Mouse (Mus musculus) neutrophil, adult 5-6 weeks (primary cell): Measurements from ENCODE around the gene Clcnka. TPM values are rescaled to one million over a fixed set of nuclear protein-coding genes. Genes with fewer than 3 reads are reported as not detected.

Experiments used
- ATAC-seq: fragments of 151-379, 151-347 bp; 2 replicates; pipeline ENCODE4 v1.8.0; 2017; ENCODE audit warnings: mild to moderate bottlenecking, moderate TSS enrichment; ENCODE audit not compliant: insufficient number of reproducible peaks, poor library complexity, low FRiP score, severe bottlenecking; ENCODE audit errors: extremely low read depth
- total RNA-seq: library from RNA; stranded (forward); fragments of 200-1000 nt; gene quantifications from 2 replicates; pipeline ENCODE4 v1.2.3, GENCODE M21; 2017

The Clcnka gene
- total RNA-seq, 1 experiment from 2014 or later = not detected

DNA sequence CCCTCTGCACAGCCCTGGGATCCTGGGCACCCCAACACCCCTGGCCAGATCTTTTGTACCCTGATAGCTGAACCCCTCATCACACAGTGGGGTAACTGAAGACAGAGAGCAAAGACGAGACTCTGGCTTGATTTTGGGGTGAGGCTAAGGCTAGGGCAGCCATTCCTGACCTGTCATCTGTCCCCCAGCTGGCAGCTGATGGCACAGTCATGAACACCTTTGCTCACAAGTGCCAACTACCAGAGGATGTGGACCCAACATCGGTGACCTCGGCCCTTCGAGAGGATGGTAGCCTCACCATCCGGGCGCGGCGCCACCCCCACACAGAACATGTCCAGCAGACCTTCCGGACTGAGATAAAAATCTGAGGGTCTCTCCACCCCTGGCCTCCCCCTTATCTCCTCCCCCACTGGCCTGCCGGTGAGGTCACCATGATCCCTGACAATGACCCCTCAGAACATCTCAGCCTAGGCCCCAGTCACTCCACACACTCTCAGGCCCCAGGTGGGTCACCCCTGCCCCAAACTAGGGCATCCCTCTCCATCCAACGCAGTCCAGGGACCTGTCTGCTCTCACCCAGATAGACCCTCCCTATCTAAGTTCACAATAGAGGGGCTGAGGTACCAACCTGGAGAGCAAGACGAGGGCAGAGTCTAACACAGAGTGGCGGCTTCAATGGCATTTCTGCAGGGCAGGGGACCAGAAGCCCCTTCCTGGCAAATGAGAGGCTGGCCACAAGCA is 25.3 kb upstream of the Clcnka start:
- ATAC-seq = no peak

- ATAC-seq = no peak
Measured at GRCm38 (mm10) chr4:141423288-141423687, 24.8 kb upstream of the Clcnka start.

DNA sequence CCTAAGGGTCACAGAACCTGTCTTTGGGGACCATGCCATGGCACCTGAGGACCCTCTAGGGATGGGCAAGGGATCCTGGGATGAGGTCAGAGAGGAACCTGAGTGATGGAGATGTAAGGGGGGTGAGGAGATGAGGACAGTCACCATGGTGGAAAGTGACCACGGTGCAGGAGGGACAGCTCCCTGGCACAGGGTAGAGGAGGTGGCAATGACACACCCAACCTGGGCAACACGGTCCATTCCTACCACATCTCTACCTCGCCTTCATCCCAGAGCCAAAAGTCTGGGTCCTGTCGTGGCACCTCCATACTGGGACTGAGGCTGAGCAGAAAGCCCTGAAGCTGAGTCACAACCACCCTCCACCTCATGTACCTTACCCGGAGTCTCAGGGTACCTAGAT is 24.3 kb upstream of the Clcnka start:
- ATAC-seq = no peak

GRCm38 (mm10) chr4:141421423-141421822 is 22.9 kb upstream of the Clcnka start:
- no peak for ATAC-seq

DNA sequence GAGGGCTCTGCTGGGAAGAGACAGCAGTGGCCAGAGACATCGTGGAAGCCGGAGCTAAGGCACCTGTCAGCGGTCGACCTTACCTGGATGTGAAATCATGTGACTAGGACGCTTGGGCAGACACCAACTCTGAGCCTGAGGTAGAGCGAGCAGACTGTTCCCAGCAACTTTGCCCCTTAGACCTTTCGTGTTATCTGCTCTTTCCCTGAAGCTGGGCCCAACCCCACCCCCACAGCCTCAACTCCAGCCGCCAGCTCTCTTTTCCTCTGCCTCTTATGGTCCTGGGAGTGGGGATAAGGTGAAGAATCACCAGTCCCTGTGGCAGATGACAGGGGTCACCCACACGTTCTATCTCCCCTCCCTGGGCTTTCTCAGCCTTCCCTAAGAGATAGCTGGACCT is 22.4 kb upstream of the Clcnka start:
- no peak for ATAC-seq

- no peak for ATAC-seq
Measured at GRCm38 (mm10) chr4:141420192-141420829, 21.8 kb upstream of the Clcnka start, which contains the start of gene Hspb7. Gene Hspb7, plus strand, starts transcription at chr4:141420779.

- peak; percentile 83 for ATAC-seq
Measured at GRCm38 (mm10) chr4:141419398-141420191, 21.1 kb upstream of the Clcnka start.

- no peak for ATAC-seq
Measured at GRCm38 (mm10) chr4:141415924-141416323, 17.4 kb upstream of the Clcnka start, which contains the start of gene Clcnkb. Gene Clcnkb, minus strand, starts transcription at chr4:141416014.

DNA sequence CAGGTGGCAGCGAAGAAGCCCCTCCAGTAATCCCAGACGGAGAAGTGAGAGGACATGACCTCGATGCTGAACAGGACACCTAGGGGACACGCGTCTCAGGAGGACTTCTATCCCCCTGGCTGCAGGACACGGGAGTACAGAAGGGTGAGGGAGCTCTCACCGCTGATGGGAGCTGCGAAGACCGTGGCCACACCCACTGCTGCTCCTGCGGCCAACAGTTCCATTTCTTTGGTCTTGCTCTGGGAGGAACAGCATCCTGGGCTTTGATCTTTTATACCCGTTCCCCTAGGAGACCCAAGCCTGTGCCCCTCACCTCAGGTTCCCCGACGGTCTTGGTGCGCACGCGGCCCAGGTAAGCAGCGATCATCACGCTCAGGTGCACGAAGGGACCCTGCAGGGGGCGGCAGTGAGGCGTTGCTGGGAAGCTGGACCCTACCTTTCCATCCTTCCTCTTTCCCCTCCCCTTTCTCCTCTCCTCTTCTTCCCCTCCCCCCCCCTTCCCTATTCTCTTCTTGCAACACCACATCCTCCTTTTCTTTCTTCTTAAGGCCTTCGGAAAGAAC is 13.0 kb upstream of the Clcnka start:
- ATAC-seq = no peak

GRCm38 (mm10) chr4:141408577-141408976 is 10.1 kb upstream of the Clcnka start:
- ATAC-seq = no peak

GRCm38 (mm10) chr4:141406516-141407299 is 8.2 kb upstream of the Clcnka start:
- 0 out of 2 replicates have a peak, but pooled peaks have one; percentile 18 for ATAC-seq

DNA sequence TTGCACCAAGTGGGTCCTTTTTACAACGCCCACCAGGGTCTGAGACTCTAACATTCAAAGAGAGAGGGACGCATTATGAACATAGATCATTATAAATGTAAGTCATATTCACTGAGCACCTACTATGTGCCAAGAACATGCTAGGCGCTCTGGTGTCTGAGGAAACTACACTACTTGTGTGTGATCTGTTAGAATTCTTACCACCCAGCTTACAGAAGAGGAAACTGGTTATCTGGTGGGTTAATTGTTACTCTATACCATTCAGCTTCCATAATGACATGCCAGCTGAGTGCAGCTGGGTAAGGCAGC is 6.7 kb upstream of the Clcnka start:
- ATAC-seq = no peak

GRCm38 (mm10) chr4:141404518-141405313 is 6.2 kb upstream of the Clcnka start:
- peak; percentile 76 for ATAC-seq

DNA sequence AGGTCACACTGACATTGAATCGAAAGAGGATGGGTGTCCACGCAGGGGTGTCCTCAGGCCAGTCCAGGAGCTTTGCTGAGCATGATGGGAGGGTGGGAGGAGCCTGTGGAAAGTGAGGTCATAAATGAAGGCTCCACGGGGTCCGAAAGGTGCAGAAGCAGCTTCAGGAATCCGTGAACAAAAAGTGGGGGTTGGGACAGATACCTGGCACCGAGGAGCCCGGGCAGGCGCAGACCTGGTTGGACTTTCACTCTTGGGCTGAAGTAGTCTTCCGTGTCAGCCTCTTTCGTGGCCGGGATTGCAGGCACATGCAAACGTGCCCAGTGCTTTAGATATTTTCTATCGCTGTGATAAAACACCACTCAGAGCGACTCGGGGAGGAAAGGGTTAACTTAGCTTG is 1.6 kb upstream of the Clcnka start:
- no peak for ATAC-seq

DNA sequence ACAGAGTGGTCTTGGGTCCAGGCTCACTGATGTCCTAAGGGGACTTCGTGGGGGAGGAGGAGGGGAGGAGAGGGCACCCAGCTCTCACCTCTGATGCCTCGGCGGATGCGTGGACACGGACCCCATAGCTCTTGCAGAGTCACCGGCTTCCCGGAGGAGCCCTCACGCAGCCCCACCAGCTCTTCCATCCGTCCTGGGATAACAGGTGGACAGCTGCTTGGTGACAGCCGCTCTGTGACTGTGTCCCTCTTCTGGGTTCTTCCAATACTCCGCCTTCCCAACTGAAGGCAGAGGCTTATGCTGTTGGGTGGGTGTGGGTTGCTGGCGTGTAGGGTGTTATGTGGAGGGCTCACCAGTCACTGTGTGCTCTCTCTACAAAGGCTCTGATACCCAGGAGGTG is 663 bp downstream of the Clcnka start:
- no peak for ATAC-seq

- ATAC-seq = no peak
Measured at GRCm38 (mm10) chr4:141394751-141395150, 3.8 kb downstream of the Clcnka start.

DNA sequence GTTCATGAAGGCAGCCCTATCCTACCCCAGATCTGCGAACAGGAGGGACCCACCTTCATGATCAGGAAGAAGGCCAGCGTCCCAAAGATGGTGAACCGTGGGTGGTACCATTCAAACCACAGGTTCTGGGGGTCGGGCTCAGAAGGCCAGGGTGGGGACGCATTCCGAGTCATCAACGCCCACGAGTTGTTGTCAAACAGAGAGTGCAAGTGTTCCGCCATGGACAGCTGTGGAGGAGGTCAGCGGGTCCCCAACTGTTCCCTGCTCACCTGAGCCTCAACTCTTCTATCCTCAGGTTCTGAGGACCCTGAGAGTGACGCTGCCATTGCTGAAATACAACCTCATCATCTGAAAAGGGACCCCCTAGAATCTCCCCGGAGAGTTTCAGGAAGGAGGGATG is 7.2 kb downstream of the Clcnka start:
- ATAC-seq = no peak
